Comparison of ENCODE assay signal across 9 mouse cellular contexts in genomic region chr8:125255006-125255685, GRCm38 (mm10).
A peak's percentile ranks its signal among the peaks of the same experiment; 100 is the strongest.
DNase-seq lines count a peak whose midpoint lies in the region; ATAC-seq and TF ChIP-seq lines count a peak whose summit lies in the region.
"Had no signal": no experiment of that assay in that cellular context is flagged by ENCODE, and none has a peak within 500 bp of the region (broad histone marks: within the 10 kb centered on the region; RNA-seq: fewer than 3 reads in every experiment).

No protein-coding gene starts in this region.

- TF ChIP-seq POLR2A in thymus, adult 2 months (IDR thresholded peaks at IDR 0.05; ENCODE audit: control insufficient read depth, extremely low read depth, insufficient read depth, low read length, poor library complexity) = no peak

- no peak for TF ChIP-seq CTCF in hindbrain, postnatal 0 days (IDR thresholded peaks at IDR 0.05; ENCODE audit: low read depth)
- TF ChIP-seq CTCF in thymus, adult 2 months (IDR thresholded peaks at IDR 0.05; ENCODE audit: borderline replicate concordance, control insufficient read depth, extremely low read depth, insufficient read depth, low read length, poor library complexity) = no peak

- 41% methylated on average over 11 of the region's 11 CpGs for WGBS in embryonic facial prominence, embryonic 15.5 days
- WGBS in hindbrain, postnatal 0 days = 20% methylated on average over 11 of the region's 11 CpGs
- WGBS in midbrain, embryonic 14.5 days = 12% methylated on average over 11 of the region's 11 CpGs
- WGBS in thymus, adult 2 months = 47% methylated on average over 11 of the region's 11 CpGs

- H3K9ac ChIP-seq in embryonic facial prominence, embryonic 15.5 days = no peak overlapping the region
- peak overlapping the region; percentile 48; the same call in 1 of the 2 replicates for H3K9ac ChIP-seq in hindbrain, postnatal 0 days (replicated peaks; ENCODE audit: low read length)
- peak overlapping the region; percentile 62; the same call in 1 of the 2 replicates for H3K9ac ChIP-seq in midbrain, embryonic 14.5 days (replicated peaks; ENCODE audit: low read length)

- peak; percentile 80 for ATAC-seq in frontal cortex, adult (ENCODE audit: low TSS enrichment)
- peak; percentile 71 for ATAC-seq in embryonic facial prominence, embryonic 15.5 days (ENCODE audit: insufficient number of reproducible peaks, low FRiP score, low TSS enrichment, low read depth)
- peak; percentile 52 for ATAC-seq in hindbrain, postnatal 0 days
- ATAC-seq in midbrain, embryonic 14.5 days (ENCODE audit: low FRiP score, low TSS enrichment) = peak; percentile 79

- no peak overlapping the region for H3K4me3 ChIP-seq in embryonic facial prominence, embryonic 15.5 days (replicated peaks)
- H3K4me3 ChIP-seq in hindbrain, postnatal 0 days (ENCODE audit: low read length) = no peak overlapping the region
- H3K4me3 ChIP-seq in midbrain, embryonic 14.5 days (replicated peaks; ENCODE audit: low read depth, low read length) = peak overlapping the region; percentile 37
- no peak overlapping the region for H3K4me3 ChIP-seq in thymus, adult 2 months (ENCODE audit: control insufficient read depth, insufficient read depth, low read length)
- H3K4me3 ChIP-seq: erythroblast, embryonic 14.5 days had no signal

- no peaks in the 10 kb centered on the region for H3K36me3 ChIP-seq in embryonic facial prominence, embryonic 15.5 days
- H3K36me3 ChIP-seq in hindbrain, postnatal 0 days (ENCODE audit: insufficient read depth, low read length) = no peaks in the 10 kb centered on the region
- H3K36me3 ChIP-seq in midbrain, embryonic 14.5 days (ENCODE audit: control insufficient read depth, insufficient read depth, low read length) = no peaks in the 10 kb centered on the region
- no peaks in the 10 kb centered on the region for H3K36me3 ChIP-seq in thymus, adult 2 months (ENCODE audit: control insufficient read depth, insufficient read depth, low read length)

- H3K9me3 ChIP-seq in embryonic facial prominence, embryonic 15.5 days (replicated peaks) = no peaks in the 10 kb centered on the region
- H3K9me3 ChIP-seq in hindbrain, postnatal 0 days (ENCODE audit: low read length) = no peaks in the 10 kb centered on the region
- H3K9me3 ChIP-seq in midbrain, embryonic 14.5 days (ENCODE audit: control insufficient read depth, low read length) = no peaks in the 10 kb centered on the region

- H3K27ac ChIP-seq in embryonic facial prominence, embryonic 15.5 days (replicated peaks) = peak overlapping the region; percentile 91
- peak overlapping the region; percentile 92 for H3K27ac ChIP-seq in hindbrain, postnatal 0 days
- peak overlapping the region; percentile 99 for H3K27ac ChIP-seq in midbrain, embryonic 14.5 days (replicated peaks; ENCODE audit: low read depth, low read length)
- no peak overlapping the region for H3K27ac ChIP-seq in thymus, adult 2 months (ENCODE audit: control insufficient read depth, insufficient read depth, low read length)

- H3K4me2 ChIP-seq in embryonic facial prominence, embryonic 15.5 days (replicated peaks) = peak overlapping the region; percentile 79; the same call in 1 of the 2 replicates
- peak overlapping the region; percentile 60 for H3K4me2 ChIP-seq in hindbrain, postnatal 0 days (ENCODE audit: low read depth, low read length)
- peak overlapping the region; percentile 68 for H3K4me2 ChIP-seq in midbrain, embryonic 14.5 days (ENCODE audit: low read length)

- no peaks in the 10 kb centered on the region for H3K27me3 ChIP-seq in embryonic facial prominence, embryonic 15.5 days
- no peaks in the 10 kb centered on the region for H3K27me3 ChIP-seq in hindbrain, postnatal 0 days (ENCODE audit: insufficient read depth, low read length)
- H3K27me3 ChIP-seq in midbrain, embryonic 14.5 days (ENCODE audit: control insufficient read depth, insufficient read depth, low read length) = no peaks in the 10 kb centered on the region
- no peaks in the 10 kb centered on the region for H3K27me3 ChIP-seq in thymus, adult 2 months (ENCODE audit: control insufficient read depth, insufficient read depth, low read length)

- no peak for DNase-seq in frontal cortex, postnatal 10 days (ENCODE audit: low spot score in 2 of 2)
- peak; percentile 53 for DNase-seq in adrenal gland, adult 8-10 months
- peak; percentile 76 for DNase-seq in hindbrain, postnatal 0 days (ENCODE audit: low spot score)
- DNase-seq in midbrain, embryonic 14.5 days = peak; percentile 90
- no peak for DNase-seq in thymus, adult 2 months
- DNase-seq in T-cell, adult 2 months (ENCODE audit: low spot score) = no peak

- peaks cover 43% of the 10 kb centered on the region for H3K4me1 ChIP-seq in embryonic facial prominence, embryonic 15.5 days
- H3K4me1 ChIP-seq in hindbrain, postnatal 0 days (ENCODE audit: insufficient read depth, low read length) = peaks cover 15% of the 10 kb centered on the region
- H3K4me1 ChIP-seq in midbrain, embryonic 14.5 days (ENCODE audit: control insufficient read depth, insufficient read depth, low read length) = peaks cover 23% of the 10 kb centered on the region
- peaks cover 7% of the 10 kb centered on the region for H3K4me1 ChIP-seq in thymus, adult 2 months (replicated peaks; ENCODE audit: control insufficient read depth, insufficient read depth, low read length)

Comparison
In these comparisons a context has a peak if more than half of its experiments do, and no peak if none do; other contexts are left out.
1. DNase-seq: peak in adrenal gland, adult 8-10 months (single experiment), hindbrain, postnatal 0 days (single experiment) and midbrain, embryonic 14.5 days (single experiment); none in frontal cortex, postnatal 10 days (0 of 2), thymus, adult 2 months (single experiment) and T-cell, adult 2 months (single experiment).
2. Peak in every context shown above with its lines, with median percentiles within 50 percentile points of each other: ATAC-seq and H3K4me2 ChIP-seq.